Mouse (Mus musculus): ENCODE data around the gene Emp1. TPM values are rescaled to one million over a fixed set of nuclear protein-coding genes. Genes with fewer than 3 reads are reported as not detected.

The Emp1 gene
- polyA plus RNA-seq (2014; fragmentation: Nextera tagmentation; extraction: Ambion mirVana) = 0.81 and 1.5 TPM in 2 replicates

- Histone ChIP-seq H3K36me3 (ENCODE audit: control insufficient read depth, insufficient read depth, low read length) (no peaks in the 10 kb centered on the region), H3K27ac (ENCODE audit: low read depth, low read length) (no peak within 1 kb of the TSS), H3K9me3 (ENCODE audit: control insufficient read depth, low read length) (no peaks in the 10 kb centered on the region), H3K4me1 (replicated peaks; ENCODE audit: control insufficient read depth, insufficient read depth, low read length) (0 out of 2 replicates have a peak, but pooled peaks cover 2% of the 10 kb centered on the region), H3K27me3 (replicated peaks; ENCODE audit: control insufficient read depth, insufficient read depth, low read length) (no peaks in the 10 kb centered on the region), H3K9ac (ENCODE audit: low read depth, low read length) (no peak within 1 kb of the TSS), H3K4me3 (ENCODE audit: low read depth, low read length) (no peak within 1 kb of the TSS), H3K4me2 (no peak within 1 kb of the TSS)
- ATAC-seq (replicated peaks; ENCODE audit: low FRiP score) (no peak), DNase-seq (ENCODE audit: low spot score) (no peak)
- WGBS = 40% methylated on average over 13 of the region's 13 CpGs
Measured at GRCm38 (mm10) chr6:135362459-135363159, at the start of gene Emp1. Gene Emp1, plus strand, starts transcription at chr6:135362545.

DNA sequence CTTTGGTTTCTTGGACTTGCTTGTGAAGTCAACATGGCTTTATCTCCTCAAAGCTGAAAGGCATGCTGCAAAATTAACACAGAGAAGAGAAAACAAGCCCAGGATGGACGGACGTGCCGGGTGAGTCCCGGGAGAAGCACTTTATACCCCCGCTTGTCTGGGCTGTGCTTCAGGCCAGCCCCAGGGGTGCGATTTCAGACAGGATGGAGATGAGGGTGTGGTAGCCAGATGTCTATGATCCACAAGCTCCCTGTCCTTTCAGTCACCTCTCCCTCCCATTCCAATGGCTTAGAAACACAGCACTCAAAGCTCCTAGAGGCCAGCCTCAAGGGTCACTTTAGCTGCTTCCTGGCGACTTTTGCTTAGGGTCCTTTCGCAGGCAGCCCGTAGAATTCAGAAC, 48.4 kb upstream of the Emp1 start:
- H3K27me3 ChIP-seq (replicated peaks; ENCODE audit: control insufficient read depth, insufficient read depth, low read length) = no peaks in the 10 kb centered on the region
- H3K4me1 ChIP-seq (replicated peaks; ENCODE audit: control insufficient read depth, insufficient read depth, low read length) = no peaks in the 10 kb centered on the region
- ATAC-seq (replicated peaks; ENCODE audit: low FRiP score) (no peak), DNase-seq (ENCODE audit: low spot score) (no peak)
- no peak overlapping the region for H3K9ac ChIP-seq (ENCODE audit: low read depth, low read length)
- H3K36me3 ChIP-seq (ENCODE audit: control insufficient read depth, insufficient read depth, low read length) = no peaks in the 10 kb centered on the region
- H3K4me2 ChIP-seq = no peak overlapping the region
- 82% methylated on average over 9 of the region's 9 CpGs for WGBS
- H3K27ac ChIP-seq (ENCODE audit: low read depth, low read length) = no peak overlapping the region
- H3K4me3 ChIP-seq (ENCODE audit: low read depth, low read length) = no peak overlapping the region
- H3K9me3 ChIP-seq (ENCODE audit: control insufficient read depth, low read length) = no peaks in the 10 kb centered on the region

GRCm38 (mm10) chr6:135316141-135316540, 46.2 kb upstream of the Emp1 start:
- Histone ChIP-seq H3K9me3 (ENCODE audit: control insufficient read depth, low read length) (no peaks in the 10 kb centered on the region), H3K4me3 (ENCODE audit: low read depth, low read length) (no peak overlapping the region), H3K36me3 (ENCODE audit: control insufficient read depth, insufficient read depth, low read length) (no peaks in the 10 kb centered on the region), H3K9ac (ENCODE audit: low read depth, low read length) (no peak overlapping the region), H3K27me3 (replicated peaks; ENCODE audit: control insufficient read depth, insufficient read depth, low read length) (no peaks in the 10 kb centered on the region), H3K4me2 (no peak overlapping the region), H3K4me1 (replicated peaks; ENCODE audit: control insufficient read depth, insufficient read depth, low read length) (no peaks in the 10 kb centered on the region), H3K27ac (ENCODE audit: low read depth, low read length) (no peak overlapping the region)
- DNase-seq (ENCODE audit: low spot score) = no peak
- WGBS = 67% methylated on average over 2 of the region's 2 CpGs
- ATAC-seq (replicated peaks; ENCODE audit: low FRiP score) = no peak

- Histone ChIP-seq H3K36me3 (ENCODE audit: control insufficient read depth, insufficient read depth, low read length) (no peaks in the 10 kb centered on the region), H3K4me3 (ENCODE audit: low read depth, low read length) (no peak overlapping the region), H3K4me1 (replicated peaks; ENCODE audit: control insufficient read depth, insufficient read depth, low read length) (peaks cover 10% of the 10 kb centered on the region), H3K27me3 (replicated peaks; ENCODE audit: control insufficient read depth, insufficient read depth, low read length) (no peaks in the 10 kb centered on the region), H3K9me3 (ENCODE audit: control insufficient read depth, low read length) (no peaks in the 10 kb centered on the region), H3K27ac (ENCODE audit: low read depth, low read length) (no peak overlapping the region), H3K9ac (ENCODE audit: low read depth, low read length) (no peak overlapping the region), H3K4me2 (no peak overlapping the region)
- 72% methylated on average over 5 of the region's 5 CpGs for WGBS
- ATAC-seq (replicated peaks; ENCODE audit: low FRiP score) (no peak), DNase-seq (ENCODE audit: low spot score) (no peak)
Measured at GRCm38 (mm10) chr6:135319431-135319933, 42.9 kb upstream of the Emp1 start.

DNA sequence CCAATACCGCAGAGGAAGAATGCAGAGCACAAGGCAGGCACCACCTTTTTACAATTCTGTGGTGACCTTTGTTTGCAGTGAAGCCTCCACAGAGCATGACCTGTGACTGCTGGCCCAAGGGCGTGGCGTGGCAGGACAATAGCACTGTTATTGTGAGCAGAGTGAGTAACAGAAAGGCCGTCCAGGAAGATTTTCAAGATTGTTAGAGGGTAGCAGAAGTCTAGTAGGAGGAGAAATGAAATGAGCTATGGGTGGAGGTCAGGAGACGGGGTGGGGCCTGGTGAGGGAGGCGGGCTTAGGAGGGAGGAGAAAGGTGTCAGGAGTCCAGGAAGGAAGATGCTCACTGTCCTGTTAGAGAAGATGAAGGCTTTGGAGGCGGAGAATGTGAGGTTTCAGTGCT, 39.6 kb upstream of the Emp1 start:
- Histone ChIP-seq H3K36me3 (ENCODE audit: control insufficient read depth, insufficient read depth, low read length) (no peaks in the 10 kb centered on the region), H3K4me2 (no peak overlapping the region; the same call in 1 of the 2 replicates), H3K9ac (ENCODE audit: low read depth, low read length) (no peak overlapping the region), H3K27me3 (replicated peaks; ENCODE audit: control insufficient read depth, insufficient read depth, low read length) (peaks cover 5% of the 10 kb centered on the region; the same call in 1 of the 2 replicates), H3K4me1 (replicated peaks; ENCODE audit: control insufficient read depth, insufficient read depth, low read length) (peaks cover 10% of the 10 kb centered on the region), H3K27ac (ENCODE audit: low read depth, low read length) (no peak overlapping the region), H3K9me3 (ENCODE audit: control insufficient read depth, low read length) (no peaks in the 10 kb centered on the region), H3K4me3 (ENCODE audit: low read depth, low read length) (no peak overlapping the region)
- WGBS = 71% methylated on average over 7 of the region's 7 CpGs
- DNase-seq (ENCODE audit: low spot score) (no peak), ATAC-seq (replicated peaks; ENCODE audit: low FRiP score) (no peak)

DNA sequence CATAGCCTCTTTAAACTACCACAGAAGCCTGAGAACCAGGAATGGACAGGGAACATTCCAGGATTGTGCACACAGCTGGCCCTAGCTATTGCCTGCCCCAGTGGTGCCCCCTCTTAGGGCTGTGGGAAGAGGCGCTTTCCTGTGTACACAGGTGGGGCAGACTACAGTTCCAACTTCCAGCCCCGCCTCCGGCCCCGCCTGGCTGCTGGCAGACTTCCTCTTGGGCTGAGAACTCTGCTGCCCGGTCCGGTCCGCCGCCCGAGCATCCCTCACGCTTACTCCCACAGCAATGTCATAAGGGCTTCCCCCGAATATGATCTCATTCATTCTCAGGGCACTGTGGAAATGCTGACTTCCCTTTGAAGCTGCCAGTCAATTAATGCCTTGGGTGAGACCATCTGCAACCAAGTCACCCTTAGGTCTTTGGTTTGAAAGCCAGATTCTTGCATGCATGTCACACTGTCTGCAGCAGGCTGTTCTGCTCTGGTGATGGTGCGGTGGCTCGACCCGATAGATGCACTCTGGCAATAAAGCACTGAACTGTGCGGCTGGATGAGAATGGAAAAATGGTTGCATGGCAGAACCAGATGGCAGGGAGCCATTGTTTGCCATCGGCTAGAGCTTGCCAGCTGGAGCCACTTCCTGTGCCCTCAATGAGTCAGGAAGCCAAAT, 38.9 kb upstream of the Emp1 start:
- Histone ChIP-seq H3K27me3 (replicated peaks; ENCODE audit: control insufficient read depth, insufficient read depth, low read length) (peaks cover 5% of the 10 kb centered on the region; the same call in 1 of the 2 replicates), H3K9me3 (ENCODE audit: control insufficient read depth, low read length) (no peaks in the 10 kb centered on the region), H3K27ac (ENCODE audit: low read depth, low read length) (no peak overlapping the region), H3K36me3 (ENCODE audit: control insufficient read depth, insufficient read depth, low read length) (no peaks in the 10 kb centered on the region), H3K9ac (ENCODE audit: low read depth, low read length) (no peak overlapping the region), H3K4me1 (replicated peaks; ENCODE audit: control insufficient read depth, insufficient read depth, low read length) (peaks cover 10% of the 10 kb centered on the region), H3K4me2 (peak overlapping the region; percentile 14; the same call in 1 of the 2 replicates), H3K4me3 (ENCODE audit: low read depth, low read length) (no peak overlapping the region)
- DNase-seq (ENCODE audit: low spot score) (no peak), ATAC-seq (replicated peaks; ENCODE audit: low FRiP score) (peak; percentile 43; the same call in 1 of the 2 replicates)
- WGBS = 40% methylated on average over 16 of the region's 16 CpGs

DNA sequence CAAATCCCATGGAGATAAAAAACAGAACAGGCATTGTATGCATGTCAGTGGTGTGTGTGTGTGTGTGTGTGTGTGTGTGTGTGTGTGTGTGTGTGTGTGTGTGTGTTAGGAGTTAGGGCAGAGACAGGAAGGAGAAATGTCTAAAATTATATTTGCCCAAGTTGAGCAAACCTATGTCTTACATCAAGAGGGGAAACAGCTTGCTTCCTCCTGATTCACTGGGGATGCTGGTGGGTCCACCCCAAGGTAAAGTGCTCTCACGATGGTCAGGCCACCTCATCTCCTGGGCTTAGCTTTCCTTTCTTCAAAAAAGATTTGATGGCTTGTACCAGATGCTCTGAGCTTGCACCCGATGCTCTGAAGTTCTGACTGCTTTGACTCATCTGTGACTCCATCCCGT, 38.2 kb upstream of the Emp1 start:
- Histone ChIP-seq H3K27ac (ENCODE audit: low read depth, low read length) (no peak overlapping the region), H3K9ac (ENCODE audit: low read depth, low read length) (no peak overlapping the region), H3K4me3 (ENCODE audit: low read depth, low read length) (no peak overlapping the region), H3K4me1 (replicated peaks; ENCODE audit: control insufficient read depth, insufficient read depth, low read length) (peaks cover 10% of the 10 kb centered on the region), H3K27me3 (replicated peaks; ENCODE audit: control insufficient read depth, insufficient read depth, low read length) (peaks cover 5% of the 10 kb centered on the region; the same call in 1 of the 2 replicates), H3K4me2 (no peak overlapping the region), H3K36me3 (ENCODE audit: control insufficient read depth, insufficient read depth, low read length) (no peaks in the 10 kb centered on the region), H3K9me3 (ENCODE audit: control insufficient read depth, low read length) (no peaks in the 10 kb centered on the region)
- ATAC-seq (replicated peaks; ENCODE audit: low FRiP score) (no peak), DNase-seq (ENCODE audit: low spot score) (no peak)
- 49% methylated on average over 3 of the region's 3 CpGs for WGBS

DNA sequence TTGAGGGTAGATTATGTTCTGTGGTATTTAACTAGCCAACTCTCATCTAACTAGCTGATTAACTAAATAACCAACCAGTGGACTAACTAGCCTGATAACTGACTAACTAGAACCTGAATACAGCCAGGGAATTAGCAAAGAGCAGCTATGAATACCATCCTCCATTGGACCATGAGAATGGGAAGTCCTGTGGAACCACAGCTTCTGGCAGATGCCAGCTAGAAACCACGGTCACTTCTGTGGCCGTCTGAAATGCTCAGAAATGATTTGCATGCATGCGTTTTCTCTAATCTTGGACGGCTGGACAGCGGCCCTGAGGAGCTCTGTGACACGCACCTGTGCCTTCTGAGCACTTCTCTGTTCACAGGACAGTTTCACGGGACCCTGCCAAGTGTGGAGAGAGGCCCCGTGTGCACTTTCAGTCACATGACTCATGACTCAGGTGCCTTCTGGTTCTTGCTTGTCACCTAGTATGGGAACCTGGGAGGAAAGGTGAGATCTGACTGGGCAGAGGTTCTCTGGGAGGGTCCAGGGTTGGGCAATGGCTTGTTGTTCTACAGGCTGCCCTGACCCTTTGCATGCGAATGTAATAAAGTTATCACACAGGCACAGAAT, 37.6 kb upstream of the Emp1 start:
- 45% methylated on average over 9 of the region's 9 CpGs for WGBS
- DNase-seq (ENCODE audit: low spot score) = no peak
- Histone ChIP-seq H3K4me3 (ENCODE audit: low read depth, low read length) (no peak overlapping the region), H3K9me3 (ENCODE audit: control insufficient read depth, low read length) (no peaks in the 10 kb centered on the region), H3K4me1 (replicated peaks; ENCODE audit: control insufficient read depth, insufficient read depth, low read length) (peaks cover 10% of the 10 kb centered on the region), H3K4me2 (no peak overlapping the region), H3K27ac (ENCODE audit: low read depth, low read length) (no peak overlapping the region), H3K27me3 (replicated peaks; ENCODE audit: control insufficient read depth, insufficient read depth, low read length) (peaks cover 5% of the 10 kb centered on the region; the same call in 1 of the 2 replicates), H3K9ac (ENCODE audit: low read depth, low read length) (no peak overlapping the region), H3K36me3 (ENCODE audit: control insufficient read depth, insufficient read depth, low read length) (no peaks in the 10 kb centered on the region)
- no peak for ATAC-seq (replicated peaks; ENCODE audit: low FRiP score)
